Mouse (Mus musculus) neural tube, embryonic 11.5 days (tissue): ENCODE measurements around the gene Krt18. TPM values are rescaled to one million over a fixed set of nuclear protein-coding genes. Genes with fewer than 3 reads are reported as not detected.

Experiments used
- ATAC-seq: fragments of 200-750 bp; cut with Nextera tagmentation; 2 replicates; pipeline ENCODE4 v1.8.0; 2017; ENCODE audit warnings: moderate number of reproducible peaks, mild to moderate bottlenecking, moderate TSS enrichment, moderate library complexity; ENCODE audit not compliant: insufficient read depth, low FRiP score, low TSS enrichment
- DNase-seq: peaks from one replicate; pipeline ENCODE4 v3.0.0-alpha.2; 2015; ENCODE audit warnings: low spot score
- H3K27ac ChIP-seq: fragments of 300-500 bp; sonication (generic); 2 replicates; pipeline ENCODE4 v1.5.1; 2014; ENCODE audit warnings: low read depth, mild to moderate bottlenecking, low read length
- H3K27me3 ChIP-seq: fragments of 300-500 bp; sonication (generic); 2 replicates; pipeline ENCODE4 v1.6.1; 2014; ENCODE audit warnings: mild to moderate bottlenecking, low read length, mixed read lengths; ENCODE audit not compliant: control insufficient read depth, insufficient read depth
- H3K36me3 ChIP-seq: fragments of 300-500 bp; sonication (generic); 2 replicates; pipeline ENCODE4 v1.6.1; 2014; ENCODE audit warnings: mild to moderate bottlenecking, low read length, moderate library complexity, mixed read lengths; ENCODE audit not compliant: control insufficient read depth, insufficient read depth
- H3K4me1 ChIP-seq: fragments of 300-500 bp; sonication (generic); 2 replicates; pipeline ENCODE4 v1.6.1; 2014; ENCODE audit warnings: low read length, mixed read lengths; ENCODE audit not compliant: control insufficient read depth, insufficient read depth
- H3K4me2 ChIP-seq: fragments of 300-500 bp; sonication (generic); 2 replicates; pipeline ENCODE4 v1.6.1; 2014; ENCODE audit warnings: low read depth, mild to moderate bottlenecking, moderate library complexity
- H3K4me3 ChIP-seq: fragments of 300-500 bp; sonication (generic); 2 replicates; pipeline ENCODE4 v1.5.1; 2014; ENCODE audit warnings: low read depth, low read length
- H3K9ac ChIP-seq: fragments of 300-500 bp; sonication (generic); 2 replicates; pipeline ENCODE4 v1.6.1; 2014; ENCODE audit warnings: mild to moderate bottlenecking, low read length
- H3K9me3 ChIP-seq: fragments of 300-500 bp; sonication (generic); 2 replicates; pipeline ENCODE4 v1.6.1; 2016; ENCODE audit warnings: low read length; ENCODE audit not compliant: control insufficient read depth
- WGBS: fragments of 180-500 bp; shearing (Covaris S2); extraction: QIAGEN DNeasy Blood & Tissue Kit; methylation state at CpG from one replicate; pipeline ENCODE4 v1.1.7; 2014; 5-methylcytosine and 5-hydroxymethylcytosine counted together
- polyA plus RNA-seq: library from polyadenylated mRNA; unstranded; fragments of >200 nt; fragmentation: Nextera tagmentation; extraction: Ambion mirVana; gene quantifications from 2 replicates; pipeline ENCODE4 v1.2.1, GENCODE M21; 2014

Gene Krt18
- polyA plus RNA-seq, 1 experiment from 2014 or later: 8.1 TPM

GRCm38 (mm10) chr15:102016787-102017186 lies 11.2 kb upstream of the Krt18 start:
- no peaks in the 10 kb centered on the region for H3K9me3 ChIP-seq
- ATAC-seq (no peak), DNase-seq (no peak)
- H3K27ac ChIP-seq: no peak overlapping the region
- H3K4me3 ChIP-seq: no peak overlapping the region
- H3K36me3 ChIP-seq: no peaks in the 10 kb centered on the region
- 21% methylated on average over 7 of the region's 7 CpGs for WGBS
- H3K9ac ChIP-seq: no peak overlapping the region
- no peaks in the 10 kb centered on the region for H3K4me1 ChIP-seq
- H3K27me3 ChIP-seq: no peaks in the 10 kb centered on the region
- H3K4me2 ChIP-seq: no peak overlapping the region

DNA sequence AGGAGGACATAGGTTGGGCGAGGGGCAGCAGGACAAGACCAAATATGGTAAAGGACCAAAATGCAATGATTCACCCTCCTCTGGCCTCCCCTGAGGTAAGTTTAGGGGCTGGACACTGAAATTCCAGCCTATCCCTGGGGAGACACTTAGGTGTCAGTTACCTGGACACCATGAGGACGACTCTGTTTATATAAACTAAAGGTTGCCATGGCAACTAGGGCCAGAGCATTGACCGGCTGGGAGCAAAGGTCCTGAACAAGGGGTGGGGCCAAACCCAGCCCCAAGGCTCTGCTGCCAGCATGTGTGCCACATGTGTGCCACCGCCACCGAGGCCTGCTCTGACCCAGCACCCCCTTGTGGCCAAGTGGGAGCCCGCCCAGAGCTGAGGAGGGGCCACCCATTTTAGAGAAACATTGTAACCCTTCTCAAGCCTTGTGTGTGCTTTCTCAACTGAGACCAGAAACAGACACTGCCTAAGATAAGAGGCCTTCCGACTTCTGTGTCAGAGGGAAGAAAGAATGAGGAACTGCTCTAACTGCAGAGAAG lies 10.0 kb upstream of the Krt18 start:
- DNase-seq (no peak), ATAC-seq (no peak)
- no peak overlapping the region for H3K27ac ChIP-seq
- no peak overlapping the region for H3K4me3 ChIP-seq
- 29% methylated on average over 7 of the region's 7 CpGs for WGBS
- no peaks in the 10 kb centered on the region for H3K36me3 ChIP-seq
- H3K9ac ChIP-seq: no peak overlapping the region
- H3K9me3 ChIP-seq: no peaks in the 10 kb centered on the region
- no peaks in the 10 kb centered on the region for H3K4me1 ChIP-seq
- H3K27me3 ChIP-seq: no peaks in the 10 kb centered on the region
- H3K4me2 ChIP-seq: no peak overlapping the region

- no peak overlapping the region for H3K4me2 ChIP-seq
- WGBS: 27% methylated on average over 8 of the region's 8 CpGs
- no peak overlapping the region for H3K27ac ChIP-seq
- no peak for DNase-seq
- no peak for ATAC-seq
- no peaks in the 10 kb centered on the region; the same call in 1 of the 2 replicates for H3K4me1 ChIP-seq
- H3K9ac ChIP-seq: no peak overlapping the region
- H3K36me3 ChIP-seq: no peaks in the 10 kb centered on the region
- no peaks in the 10 kb centered on the region for H3K9me3 ChIP-seq
- peaks cover 23% of the 10 kb centered on the region for H3K27me3 ChIP-seq
- H3K4me3 ChIP-seq: no peak overlapping the region
Observed at GRCm38 (mm10) chr15:102022481-102022880, 5.5 kb upstream of the Krt18 start.

- H3K9ac ChIP-seq: no peak overlapping the region
- H3K9me3 ChIP-seq: no peaks in the 10 kb centered on the region
- no peaks in the 10 kb centered on the region; the same call in 1 of the 2 replicates for H3K4me1 ChIP-seq
- 79% methylated on average over 8 of the region's 8 CpGs for WGBS
- no peak for DNase-seq
- H3K27me3 ChIP-seq: peaks cover 36% of the 10 kb centered on the region
- no peak overlapping the region for H3K4me2 ChIP-seq
- ATAC-seq: no peak
- H3K4me3 ChIP-seq: no peak overlapping the region
- H3K36me3 ChIP-seq: no peaks in the 10 kb centered on the region
- no peak overlapping the region for H3K27ac ChIP-seq
Observed at GRCm38 (mm10) chr15:102023888-102024287, 4.1 kb upstream of the Krt18 start.

GRCm38 (mm10) chr15:102025136-102025872 lies 2.7 kb upstream of the Krt18 start:
- peak overlapping the region; percentile 31; the same call in 1 of the 2 replicates for H3K4me2 ChIP-seq
- peak overlapping the region; percentile 35; the same call in 1 of the 2 replicates for H3K9ac ChIP-seq
- 5% methylated on average over 22 of the region's 22 CpGs for whole genome bisulfite sequencing
- no peaks in the 10 kb centered on the region for H3K36me3 ChIP-seq
- ATAC-seq (no peak), DNase-seq (peak; percentile 32)
- H3K9me3 ChIP-seq: no peaks in the 10 kb centered on the region
- H3K4me3 ChIP-seq: no peak overlapping the region
- peaks cover 36% of the 10 kb centered on the region for H3K27me3 ChIP-seq
- H3K27ac ChIP-seq: no peak overlapping the region
- no peaks in the 10 kb centered on the region; the same call in 1 of the 2 replicates for H3K4me1 ChIP-seq

DNA sequence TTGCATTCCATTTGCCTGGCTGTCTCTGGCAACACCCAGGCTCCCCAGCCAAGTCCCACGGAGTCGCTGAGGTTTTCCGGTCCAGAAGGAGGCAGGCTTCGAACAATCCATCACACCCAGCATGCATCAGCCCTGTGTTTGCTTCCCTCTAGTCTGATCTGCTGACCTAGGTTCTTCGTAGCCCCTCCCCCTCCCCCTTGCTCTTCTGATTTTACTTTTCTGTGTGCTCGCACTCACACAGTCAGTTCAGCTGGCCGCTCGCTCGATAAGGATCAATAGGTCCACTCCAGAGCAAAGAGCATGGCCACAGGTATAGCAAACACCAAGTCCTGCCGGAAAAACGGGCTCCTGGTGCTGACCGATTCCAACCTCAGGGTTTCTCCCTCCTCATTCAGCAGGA lies 1.6 kb upstream of the Krt18 start:
- DNase-seq: peak; percentile 38
- H3K4me1 ChIP-seq: no peaks in the 10 kb centered on the region; the same call in 1 of the 2 replicates
- no peak for ATAC-seq
- 13% methylated on average over 12 of the region's 12 CpGs for WGBS
- no peaks in the 10 kb centered on the region for H3K36me3 ChIP-seq
- no peak overlapping the region for H3K27ac ChIP-seq
- H3K9ac ChIP-seq: no peak overlapping the region
- peaks cover 36% of the 10 kb centered on the region for H3K27me3 ChIP-seq
- no peak overlapping the region for H3K4me2 ChIP-seq
- H3K4me3 ChIP-seq: no peak overlapping the region
- no peaks in the 10 kb centered on the region for H3K9me3 ChIP-seq

- 72% methylated on average over 16 of the region's 16 CpGs for WGBS
- Histone ChIP-seq H3K36me3 (no peaks in the 10 kb centered on the region), H3K27ac (no peak overlapping the region), H3K9me3 (no peaks in the 10 kb centered on the region), H3K4me2 (no peak overlapping the region), H3K4me3 (no peak overlapping the region), H3K4me1 (no peaks in the 10 kb centered on the region), H3K9ac (no peak overlapping the region), H3K27me3 (no peaks in the 10 kb centered on the region)
- ATAC-seq: no peak
- DNase-seq: no peak
Observed at GRCm38 (mm10) chr15:102034121-102035053, 6.4 kb downstream of the Krt18 start.

DNA sequence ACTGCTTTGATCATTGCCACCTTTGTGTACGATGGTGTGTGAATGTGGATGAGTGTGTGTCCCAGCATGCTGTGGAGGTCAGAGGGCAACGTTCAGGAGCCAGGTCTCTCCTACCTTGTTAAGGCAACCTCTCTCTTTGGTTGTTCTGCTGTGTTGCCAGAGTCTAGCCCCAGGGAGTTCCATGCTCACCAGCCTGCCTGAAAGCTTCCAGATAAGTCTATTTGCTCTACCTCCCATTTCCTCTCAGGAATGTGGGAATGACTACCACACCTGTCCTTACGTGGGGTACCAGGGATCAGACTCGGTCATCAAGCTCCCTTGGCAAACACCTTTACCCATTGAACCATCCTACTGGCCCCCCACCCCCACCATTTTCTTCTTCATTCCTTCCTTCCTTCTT lies 12.3 kb downstream of the Krt18 start:
- no peak overlapping the region for H3K27ac ChIP-seq
- 74% methylated on average over 4 of the region's 4 CpGs for WGBS
- no peaks in the 10 kb centered on the region for H3K4me1 ChIP-seq
- H3K36me3 ChIP-seq: no peaks in the 10 kb centered on the region
- ATAC-seq (no peak), DNase-seq (no peak)
- no peaks in the 10 kb centered on the region for H3K9me3 ChIP-seq
- no peak overlapping the region for H3K9ac ChIP-seq
- H3K4me3 ChIP-seq: no peak overlapping the region
- H3K4me2 ChIP-seq: no peak overlapping the region
- H3K27me3 ChIP-seq: no peaks in the 10 kb centered on the region
